Mouse (Mus musculus) naive thymus-derived CD4-positive, alpha-beta T cell, adult 2 months (primary cell): ENCODE measurements around the gene Rnf40.
"Not testable (repeated sequence)": the region's sequence is repeated elsewhere in the genome, so short reads cannot be mapped to it uniquely, and the experiment has no call there.

Source experiments
- DNase-seq: peaks from one replicate; pipeline ENCODE4 v3.0.0-alpha.2; 2011; ENCODE audit warnings: low read depth

Gene Rnf40

DNA sequence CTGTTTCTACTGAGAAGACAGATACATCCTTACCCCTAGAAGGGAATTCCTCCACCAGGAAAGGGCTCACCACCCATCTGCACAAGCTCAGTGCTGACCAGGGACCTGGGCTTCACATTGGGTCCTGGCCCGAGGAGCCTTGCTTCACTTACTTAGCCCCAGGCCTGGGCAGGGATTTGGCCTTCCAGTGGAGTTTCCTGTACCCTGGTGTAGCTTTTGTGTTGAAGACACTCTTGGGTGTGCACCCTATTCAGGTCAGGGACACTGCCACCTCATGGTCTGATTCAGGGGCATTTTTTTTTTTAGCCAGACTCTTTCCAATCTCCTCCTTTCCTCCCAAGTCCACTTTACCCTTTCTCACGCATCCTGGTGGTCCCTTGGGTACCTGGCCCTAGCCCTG is 14.3 kb downstream of the Rnf40 start:
- no peak for DNase-seq

DNA sequence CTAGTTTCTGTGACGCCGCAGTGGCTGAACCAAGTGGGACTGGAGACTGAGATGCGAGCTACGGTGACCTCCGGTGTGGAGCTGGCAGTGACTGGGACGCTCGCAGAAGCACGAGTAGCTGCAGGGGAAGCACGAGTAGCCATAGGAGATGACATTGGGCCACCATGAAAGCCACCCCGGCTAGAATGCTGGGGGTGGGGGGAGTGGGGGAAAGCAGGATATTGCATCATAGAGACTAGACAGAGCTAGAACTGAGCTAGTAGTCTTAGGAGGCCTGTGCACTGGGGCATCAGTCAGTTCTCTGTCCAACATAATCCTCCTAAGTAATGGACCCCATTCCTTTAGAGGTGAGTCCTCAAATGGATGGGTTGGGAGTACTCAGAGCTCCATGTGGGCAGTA is 15.7 kb downstream of the Rnf40 start:
- DNase-seq: no peak

DNA sequence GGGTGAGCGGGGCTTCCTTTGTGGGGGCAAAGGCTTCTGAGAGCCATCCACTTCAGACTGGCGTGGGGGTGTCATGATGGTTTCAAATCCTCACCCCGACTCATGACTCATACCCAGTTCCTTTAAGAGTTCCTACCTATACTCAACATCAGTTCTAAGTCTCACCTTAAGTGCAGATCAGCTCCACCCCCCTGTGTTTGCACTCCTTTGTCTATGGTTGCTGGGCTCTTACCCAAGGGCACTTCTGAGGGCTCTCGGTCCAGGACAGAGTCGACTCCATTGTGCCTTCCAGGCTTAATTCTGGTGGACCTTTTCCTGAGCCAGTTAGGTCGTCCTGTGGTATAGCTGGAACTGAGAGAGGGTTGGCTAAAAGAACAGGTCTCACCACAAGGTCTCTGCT is 18.6 kb downstream of the Rnf40 start:
- no peak for DNase-seq

DNA sequence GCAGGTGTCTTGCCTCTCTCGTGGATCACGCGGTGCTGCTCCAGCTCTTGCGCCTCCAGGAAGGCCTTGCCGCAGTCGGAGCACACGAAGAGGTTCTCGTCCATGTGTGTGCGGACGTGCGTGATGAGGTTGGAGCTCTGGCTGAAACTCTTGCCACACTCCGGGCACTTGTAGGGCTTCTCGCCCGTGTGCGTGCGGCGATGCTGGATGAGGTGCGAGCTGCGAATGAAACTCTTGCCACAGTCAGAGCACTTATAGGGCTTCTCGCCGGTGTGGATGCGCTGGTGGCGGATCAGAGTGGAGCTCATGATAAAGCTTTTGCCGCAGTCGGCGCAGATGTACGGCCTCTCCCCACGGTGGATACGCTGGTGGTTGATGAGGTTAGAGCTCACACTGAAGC is 22.4 kb downstream of the Rnf40 start:
- no peak for DNase-seq

DNA sequence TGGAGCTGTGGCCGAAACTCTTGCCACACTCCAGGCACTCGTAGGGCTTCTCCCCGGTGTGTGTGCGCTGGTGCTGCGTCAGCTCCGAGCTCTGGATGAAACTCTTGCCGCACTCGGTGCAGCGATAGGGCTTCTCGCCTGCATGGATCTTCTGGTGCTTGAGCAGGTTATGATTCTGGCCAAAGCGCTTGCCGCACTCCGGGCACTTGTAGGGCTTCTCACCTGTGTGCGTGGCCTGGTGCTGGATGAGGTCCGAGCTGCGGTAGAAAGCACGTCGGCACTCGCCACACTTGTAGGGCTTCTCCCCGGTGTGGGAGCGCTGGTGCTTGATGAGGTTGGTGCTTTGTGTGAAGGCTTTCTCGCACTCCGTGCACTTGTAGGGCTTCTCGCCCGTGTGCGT is 23.0 kb downstream of the Rnf40 start:
- DNase-seq: no peak

DNA sequence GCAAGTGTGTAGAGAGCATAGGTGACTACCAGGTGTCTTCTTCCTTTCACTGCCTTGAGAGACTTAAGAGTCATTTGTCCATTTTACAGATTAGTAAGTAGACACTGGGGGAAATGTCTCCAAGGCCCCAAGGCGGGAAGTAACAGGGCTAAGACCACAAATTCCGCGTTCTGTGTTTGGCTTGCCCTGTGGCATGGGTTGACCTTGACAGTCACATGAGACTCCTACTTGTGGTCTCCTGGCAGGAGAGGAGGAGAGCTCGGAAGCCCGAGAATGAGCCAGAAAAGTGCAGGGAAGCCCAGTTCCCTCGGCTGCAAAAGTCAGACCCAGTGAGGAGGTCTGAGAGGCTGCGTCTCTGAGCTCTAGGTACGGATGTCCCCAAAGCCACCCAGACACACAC is 24.9 kb downstream of the Rnf40 start:
- no peak for DNase-seq

DNA sequence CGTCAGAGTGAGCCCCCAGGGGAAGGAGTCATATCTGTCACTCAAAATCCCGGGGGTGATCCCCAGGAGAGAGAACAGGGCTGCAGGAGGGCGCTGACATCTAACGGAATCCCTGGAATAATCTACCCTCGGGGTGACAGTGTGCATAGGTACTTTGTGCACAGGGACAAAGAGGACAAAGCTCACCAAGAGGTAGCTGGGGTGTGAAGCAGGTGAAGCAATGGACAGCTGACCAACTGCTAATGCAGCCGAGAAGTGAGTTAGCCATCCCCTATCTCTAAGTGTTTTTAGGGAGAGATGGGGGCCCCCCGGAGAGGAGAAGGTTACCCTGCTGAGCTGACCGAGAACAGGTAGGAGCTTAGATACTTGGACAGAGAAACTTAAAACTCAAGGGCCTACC is 25.5 kb downstream of the Rnf40 start:
- no peak for DNase-seq

DNA sequence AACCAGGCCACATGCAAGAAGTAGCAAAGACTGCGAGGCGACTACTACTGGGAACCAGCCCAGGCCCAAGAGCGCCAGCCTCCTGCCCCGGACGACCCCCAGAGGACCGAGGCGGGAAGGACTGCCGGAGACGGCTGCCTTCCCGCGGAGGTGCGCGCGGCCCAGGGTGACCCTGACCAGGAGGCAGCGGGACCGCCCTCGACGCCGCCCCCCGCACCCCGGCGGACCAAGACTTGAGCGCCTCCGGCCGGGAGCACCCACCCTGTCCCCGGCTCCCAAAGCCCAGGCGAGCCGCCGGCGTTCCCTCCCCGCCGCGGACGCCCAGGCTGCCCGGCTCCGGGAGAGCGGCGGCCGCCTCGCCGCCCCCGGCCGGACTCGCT is 25.9 kb downstream of the Rnf40 start:
- peak; percentile 42 for DNase-seq

DNA sequence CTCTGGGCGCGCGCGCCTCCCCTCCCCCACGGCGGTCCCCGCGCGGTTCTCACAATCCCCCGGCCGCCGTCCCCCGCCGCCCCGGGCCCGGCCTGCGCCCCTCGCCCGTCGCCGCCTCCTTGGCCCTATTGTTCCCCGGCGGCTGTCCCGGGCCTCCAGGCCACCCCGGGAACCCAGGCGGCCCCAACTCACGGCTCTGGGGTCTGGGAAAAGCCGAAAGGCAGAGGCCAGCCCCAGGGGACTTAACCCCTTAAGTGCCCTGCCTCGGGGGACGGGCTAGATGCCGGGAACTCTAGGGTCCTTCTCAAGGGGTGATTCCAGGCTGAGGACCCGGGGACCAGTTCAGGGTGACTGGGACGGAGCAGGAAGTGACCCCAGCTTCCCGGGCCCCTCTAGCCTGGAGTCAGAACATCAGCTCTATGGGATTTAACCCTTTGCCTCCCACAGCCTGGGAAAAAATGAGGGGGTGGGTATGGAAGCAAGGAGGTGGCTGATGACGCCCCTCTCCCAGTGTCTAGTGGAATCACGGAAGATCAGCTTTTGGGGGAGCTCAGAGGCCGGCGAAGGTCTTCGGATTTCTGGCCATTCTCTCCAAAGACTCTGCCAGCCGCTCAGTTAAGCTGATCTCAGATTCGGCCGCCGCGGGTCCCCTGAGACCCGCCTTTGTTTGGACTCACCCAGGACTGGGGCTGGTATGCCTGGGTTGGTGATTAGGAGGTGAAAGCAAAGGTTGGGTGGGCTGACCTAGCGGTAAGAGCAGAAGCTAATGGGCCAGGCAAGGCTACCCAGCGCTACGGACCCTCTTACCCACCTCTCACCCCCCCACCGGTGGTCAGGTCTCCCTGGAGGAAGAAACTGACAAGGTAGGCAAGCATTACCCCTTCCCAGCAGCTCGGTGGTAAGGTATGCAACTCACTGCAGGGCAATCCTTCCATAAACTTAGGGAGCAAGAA is 26.6 kb downstream of the Rnf40 start, which contains the start of gene Zfp629:
Gene Zfp629 (minus strand): TSS at position 907 of the 953 bp plus-strand sequence.
- peak; percentile 36 for DNase-seq

DNA sequence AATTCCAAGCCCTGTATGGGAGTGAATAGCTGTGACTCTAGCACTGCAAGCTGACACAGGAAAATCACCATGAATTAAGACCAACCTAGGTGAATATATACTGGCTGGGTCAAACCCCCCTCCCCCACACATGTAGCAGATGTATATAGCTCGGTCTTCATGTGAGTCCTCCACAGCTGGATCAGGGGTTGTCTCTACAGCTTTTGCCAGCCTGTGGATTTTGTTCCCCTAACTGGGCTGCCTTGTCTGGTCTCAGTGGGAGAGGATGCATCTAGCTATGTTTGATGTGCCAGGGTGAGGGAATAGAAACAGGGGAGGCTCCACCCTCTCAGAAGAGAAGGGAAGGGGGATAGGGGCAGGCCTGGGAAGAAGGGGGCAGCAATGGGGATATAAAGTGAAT is 27.8 kb downstream of the Rnf40 start:
- DNase-seq: no peak

DNA sequence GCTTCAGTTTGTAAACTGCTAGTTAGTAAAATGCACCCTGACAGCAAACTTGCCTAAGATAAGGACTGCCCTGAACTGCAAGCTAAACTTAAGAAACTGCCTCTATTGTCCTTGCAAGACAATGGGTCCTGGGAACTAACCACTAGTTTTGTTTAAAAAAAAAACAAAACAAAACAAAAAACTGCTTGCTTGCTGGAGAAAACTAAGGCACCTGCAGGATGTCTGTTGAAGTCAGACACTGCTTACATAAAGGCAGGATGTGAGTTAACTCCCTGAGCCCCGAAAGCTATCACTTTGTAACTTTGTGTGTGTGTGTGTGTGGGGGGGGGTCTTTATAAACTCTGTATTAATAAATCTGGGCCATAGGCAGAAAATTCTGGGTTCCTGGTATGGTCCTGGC is 28.3 kb downstream of the Rnf40 start:
- peak; percentile 54 for DNase-seq

DNA sequence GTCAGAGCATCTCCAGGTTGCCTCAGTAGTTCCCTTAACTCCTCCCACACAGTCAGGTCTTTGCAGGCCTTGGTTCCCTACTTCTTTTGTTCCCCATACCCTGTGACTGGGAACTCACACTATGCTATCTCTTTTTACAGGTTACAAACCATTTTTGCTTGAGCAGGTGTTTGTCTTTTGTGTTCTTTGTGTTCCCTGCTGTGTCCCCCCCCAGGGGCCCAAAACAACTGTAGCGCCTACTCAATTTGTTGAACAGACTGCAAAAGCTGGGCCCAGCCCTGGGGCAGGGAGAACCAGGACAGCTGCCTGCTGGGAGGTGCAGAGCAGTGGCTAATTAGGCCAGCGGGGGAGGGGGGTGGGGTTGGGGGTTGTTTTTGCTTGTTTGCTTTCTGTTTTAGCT is 29.4 kb downstream of the Rnf40 start:
- DNase-seq: no peak

DNA sequence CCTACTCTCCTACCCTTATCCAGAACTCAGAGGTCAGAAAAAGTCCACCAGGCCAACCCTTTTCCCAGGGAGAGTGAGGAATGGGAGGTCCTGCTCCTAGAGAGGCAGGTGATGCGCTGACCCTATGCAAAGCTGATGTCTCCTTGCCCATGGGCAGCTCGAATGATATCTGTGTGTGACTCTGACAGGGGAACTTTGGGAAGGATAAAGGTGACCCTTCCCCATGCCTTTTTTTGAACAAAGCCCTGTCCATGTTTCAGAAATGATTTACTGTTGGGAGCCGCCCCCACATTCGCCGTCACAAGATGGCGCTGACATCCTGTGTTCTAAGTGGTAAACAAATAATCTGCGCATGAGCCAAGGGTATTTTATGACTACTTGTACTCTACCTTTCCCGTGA is 29.8 kb downstream of the Rnf40 start:
- DNase-seq: peak; percentile 34

DNA sequence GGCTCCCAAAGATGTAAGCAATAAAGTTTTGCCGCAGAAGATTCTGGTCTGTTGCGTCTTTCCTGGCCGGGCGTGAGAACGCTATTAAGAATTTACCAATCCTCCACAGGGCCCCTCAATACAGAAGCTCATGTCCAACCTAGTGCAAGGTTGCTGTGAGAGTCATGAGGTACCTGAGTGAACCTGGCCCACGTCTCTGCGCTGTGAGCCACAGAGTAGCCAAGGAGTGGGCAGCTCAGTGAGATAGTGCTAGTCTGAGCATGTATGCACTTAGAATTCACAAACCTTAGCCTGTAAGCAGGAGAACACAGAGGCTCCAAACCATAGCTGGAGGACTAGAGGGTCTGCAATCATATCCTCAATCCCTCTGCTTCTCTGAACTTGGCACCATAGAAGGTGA is 37.5 kb downstream of the Rnf40 start:
- no peak for DNase-seq

DNA sequence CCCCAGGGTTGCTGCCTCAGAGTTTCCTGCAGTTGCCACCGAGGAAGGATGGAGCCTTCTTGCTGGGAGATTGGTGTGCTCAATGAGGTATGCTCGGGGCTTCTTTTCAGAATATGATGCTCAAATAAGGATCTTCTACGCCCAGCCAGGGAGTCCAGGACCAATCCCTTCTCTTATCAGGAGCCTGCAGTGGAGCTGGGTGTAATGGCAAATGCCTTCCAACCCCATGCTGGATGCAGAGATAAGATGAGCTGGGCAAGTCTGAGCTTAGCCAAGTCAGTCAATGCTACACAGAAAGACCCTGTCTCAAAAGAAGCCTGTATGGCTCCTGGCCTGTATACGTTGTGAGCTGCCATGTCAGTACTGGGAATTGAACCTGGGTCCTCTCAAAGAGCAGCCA is 37.9 kb downstream of the Rnf40 start:
- DNase-seq: no peak

DNA sequence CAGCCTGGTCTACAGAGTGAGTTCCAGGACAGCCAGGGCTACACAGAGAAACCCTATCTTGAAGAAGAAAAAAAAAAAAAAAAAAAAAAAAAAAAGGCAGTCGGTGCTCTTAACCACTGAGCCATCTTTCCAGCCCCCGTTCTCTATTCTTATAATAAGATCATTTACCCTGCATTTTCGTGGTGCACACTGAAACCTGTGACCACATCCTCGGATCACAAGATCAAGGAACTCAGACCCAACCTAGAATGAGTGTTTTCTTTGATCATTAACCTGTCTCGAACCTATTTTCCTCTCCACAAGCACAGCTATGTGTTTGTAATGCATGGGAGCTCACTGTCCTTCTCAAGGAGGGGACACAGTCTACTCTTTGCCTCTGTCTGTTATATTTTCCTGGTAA is 40.1 kb downstream of the Rnf40 start:
- DNase-seq: peak; percentile 87

DNA sequence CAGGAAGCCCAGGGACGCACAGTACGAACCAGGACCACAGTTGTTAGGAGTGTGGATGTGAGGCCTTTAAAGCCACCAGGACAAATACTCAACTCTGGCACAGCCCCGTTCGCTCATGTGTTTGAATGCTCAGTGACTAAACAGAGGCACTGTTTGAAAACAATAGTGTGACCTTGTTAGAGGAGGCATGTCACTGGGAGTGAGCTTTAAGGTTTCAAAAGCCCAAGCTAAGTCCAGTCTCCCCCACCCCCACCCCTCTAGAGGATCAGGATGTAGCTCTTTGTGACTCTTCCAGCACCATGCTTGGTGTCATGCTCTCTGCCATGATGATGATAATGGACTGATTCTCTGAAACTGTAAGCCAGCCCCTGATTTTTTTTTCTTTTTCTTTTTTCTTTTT is 42.8 kb downstream of the Rnf40 start:
- no peak for DNase-seq

DNA sequence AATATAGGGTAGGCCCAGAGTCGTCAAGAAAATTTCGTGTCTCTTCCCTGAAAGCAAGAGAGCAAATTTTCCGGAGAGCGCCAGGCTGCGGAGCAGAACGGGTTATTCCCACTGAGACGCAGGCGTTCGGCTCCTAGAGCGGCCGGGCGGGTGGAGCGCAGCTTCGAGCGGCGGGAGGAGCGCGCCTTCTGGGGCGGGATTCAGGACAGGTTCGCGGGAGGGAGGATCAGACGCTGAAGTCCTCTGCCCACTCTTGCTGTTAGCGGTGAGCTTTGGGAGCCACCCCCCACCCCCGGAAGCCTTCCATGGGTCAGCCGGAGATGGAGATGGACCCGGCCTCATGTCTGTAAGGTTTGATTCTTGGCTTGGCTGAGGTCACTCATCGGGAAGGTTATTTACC is 48.4 kb downstream of the Rnf40 start:
- DNase-seq: no peak

DNA sequence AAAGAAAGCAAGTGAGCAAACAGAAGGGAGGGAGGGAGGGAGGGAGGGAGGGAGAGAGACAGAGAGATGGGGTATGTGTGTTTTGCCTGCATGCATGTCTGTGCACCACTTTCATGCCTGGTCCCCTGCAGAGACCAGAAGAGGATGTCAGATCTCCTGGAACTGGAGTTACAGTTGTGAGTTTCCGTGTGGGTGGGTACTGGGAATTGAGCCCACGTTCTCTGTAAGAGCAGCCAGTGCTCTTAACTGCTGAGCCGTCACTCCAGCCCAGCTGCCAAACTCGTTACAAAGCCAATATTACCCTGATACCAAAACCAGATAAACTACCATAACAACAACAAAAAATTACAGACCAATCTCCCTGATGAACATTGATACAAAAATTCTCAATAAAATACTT is 52.7 kb downstream of the Rnf40 start:
- DNase-seq: no peak

DNA sequence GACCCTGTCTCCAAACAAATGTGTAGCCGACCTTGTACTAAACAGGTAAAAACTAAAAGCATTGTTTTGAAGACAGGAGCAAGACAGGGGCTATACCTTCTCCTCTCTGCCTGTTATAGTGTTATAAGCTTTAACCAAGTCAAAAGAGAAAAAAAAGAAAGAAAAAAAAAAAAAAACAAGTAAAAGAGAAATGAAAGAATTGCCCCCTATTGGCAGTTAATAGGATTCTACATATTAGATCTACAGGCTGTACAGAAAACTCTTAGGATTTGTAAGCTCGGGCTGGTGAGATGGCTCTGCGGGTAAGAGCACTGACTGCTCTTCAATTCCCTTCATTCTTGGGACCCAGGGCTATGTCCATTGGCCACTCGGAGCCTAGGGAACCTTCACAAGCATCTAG is 53.7 kb downstream of the Rnf40 start:
- no peak for DNase-seq

DNA sequence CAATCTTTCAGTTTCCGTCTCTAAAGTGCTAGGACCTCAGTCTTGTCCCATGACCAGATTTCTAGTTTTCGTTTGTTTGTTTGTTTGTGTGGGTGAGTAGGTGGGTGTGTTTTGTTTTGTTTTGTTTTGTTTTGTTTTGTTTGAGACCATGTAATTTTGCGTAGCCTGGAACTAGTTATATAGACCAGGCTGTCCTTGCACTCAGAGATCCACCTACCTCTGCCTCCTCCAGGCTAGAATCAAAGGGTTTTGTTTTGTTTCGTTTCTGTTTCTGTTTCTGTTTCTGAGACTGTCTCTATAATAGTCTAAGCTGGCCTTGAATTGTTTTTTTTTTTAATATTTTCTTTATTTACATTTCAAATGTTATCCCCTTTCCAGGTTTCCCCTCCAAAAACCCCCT is 57.8 kb downstream of the Rnf40 start:
- peak; percentile 66 for DNase-seq

DNA sequence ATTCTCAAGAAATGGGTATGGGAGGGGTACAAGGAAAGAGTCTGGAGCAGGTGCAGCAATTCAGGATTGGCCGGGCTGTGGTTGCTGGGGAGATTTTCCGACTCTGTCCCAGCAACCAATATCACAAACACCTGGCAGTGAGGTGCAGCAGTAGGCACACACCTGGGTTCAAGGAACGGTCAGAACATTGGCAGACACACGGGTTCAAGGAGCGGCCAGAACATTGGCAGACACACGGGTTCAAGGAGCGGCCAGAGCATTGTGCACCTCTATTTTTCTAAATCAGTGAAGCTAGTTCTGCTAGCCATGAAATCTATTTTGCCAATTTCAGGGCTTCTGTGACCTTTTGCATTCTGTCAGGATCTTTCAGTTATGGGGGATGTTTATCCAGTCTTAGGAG is 59.0 kb downstream of the Rnf40 start:
- not testable (repeated sequence) for DNase-seq

DNA sequence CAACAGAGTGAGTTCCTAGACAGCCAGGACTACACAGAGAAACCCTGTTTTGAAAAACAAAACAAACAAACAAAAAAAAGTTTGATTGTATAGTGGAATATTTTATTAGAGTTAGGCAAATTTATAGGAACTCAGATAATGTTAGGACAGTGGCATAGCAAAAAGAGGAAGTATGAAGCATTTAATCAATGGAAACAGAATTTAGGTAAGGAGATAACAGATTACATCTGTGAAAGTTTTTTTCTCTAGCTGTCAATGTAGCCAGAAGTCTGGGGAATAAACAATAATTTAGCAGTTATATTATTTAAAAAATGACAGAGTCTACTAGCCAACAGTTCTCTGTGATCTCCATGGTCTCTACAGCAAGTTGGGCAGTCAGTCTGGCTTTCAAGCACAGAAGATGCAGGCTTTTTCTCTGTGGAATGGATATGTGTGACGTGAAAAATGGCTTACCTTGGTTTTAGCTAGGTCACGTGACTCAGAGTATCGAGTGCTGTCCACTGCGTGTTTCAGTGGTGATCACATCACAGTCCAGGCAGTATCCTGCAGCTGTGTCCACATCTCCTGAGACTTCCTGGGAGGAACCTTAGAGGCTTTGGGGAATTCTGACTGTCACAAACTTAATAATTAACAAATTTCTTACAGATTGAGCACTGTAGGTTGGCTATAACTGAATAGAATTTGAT is 60.1 kb downstream of the Rnf40 start:
- no peak for DNase-seq

DNA sequence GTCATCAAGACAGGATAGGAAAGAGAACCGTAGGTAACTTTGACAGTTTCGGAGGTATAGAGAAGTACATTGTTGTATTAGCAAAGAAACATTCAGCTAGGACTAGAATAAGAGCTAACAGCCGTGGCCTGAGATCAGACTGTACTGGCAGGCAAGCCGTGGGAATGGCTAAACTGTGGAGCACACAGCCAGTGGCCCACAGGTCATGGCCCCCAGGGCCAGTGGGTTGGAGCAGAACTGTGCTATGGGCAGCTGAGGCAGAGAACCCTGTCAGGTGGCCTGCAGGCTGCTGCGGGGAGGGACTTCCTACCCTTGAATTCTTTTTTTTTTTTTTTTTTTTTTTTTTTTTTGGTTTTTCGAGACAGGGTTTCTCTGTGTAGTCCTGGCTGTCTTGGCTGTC is 60.6 kb downstream of the Rnf40 start:
- DNase-seq: no peak
